Mouse (Mus musculus) ovary, postnatal 10 days (tissue): Measurements from ENCODE around the gene Cyp24a1.

Source experiments
- DNase-seq: peaks from one replicate; pipeline ENCODE4 v3.0.0; 2022; ENCODE audit warnings: low spot score

Gene Cyp24a1

DNA sequence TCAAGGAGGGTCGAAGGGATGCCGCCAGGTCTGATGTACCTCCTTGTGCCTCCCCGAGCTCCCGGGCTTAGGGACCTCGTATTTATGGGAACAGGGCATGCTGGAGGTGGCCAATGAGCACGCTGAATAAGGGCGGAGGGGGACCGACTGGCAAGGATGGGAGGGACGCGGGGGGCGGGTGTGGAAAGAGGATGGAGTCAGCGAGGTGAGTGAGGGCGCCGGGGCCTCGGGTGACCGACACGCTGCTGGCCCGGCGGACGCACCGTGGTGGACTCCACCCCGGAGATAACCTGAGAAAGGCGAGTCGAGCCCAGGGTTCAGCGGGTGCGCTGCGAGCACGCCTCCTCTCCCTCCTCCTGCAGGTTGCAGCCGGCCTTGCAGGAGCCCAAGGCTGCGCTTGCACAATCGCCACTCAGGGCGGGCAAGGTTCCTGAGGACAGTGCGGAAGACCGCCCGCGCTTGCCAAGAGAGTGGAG, at the start of gene Cyp24a1:
TSS of gene Cyp24a1 (minus strand) at position 55 of the 476 bp plus-strand sequence.
- DNase-seq: no peak

DNA sequence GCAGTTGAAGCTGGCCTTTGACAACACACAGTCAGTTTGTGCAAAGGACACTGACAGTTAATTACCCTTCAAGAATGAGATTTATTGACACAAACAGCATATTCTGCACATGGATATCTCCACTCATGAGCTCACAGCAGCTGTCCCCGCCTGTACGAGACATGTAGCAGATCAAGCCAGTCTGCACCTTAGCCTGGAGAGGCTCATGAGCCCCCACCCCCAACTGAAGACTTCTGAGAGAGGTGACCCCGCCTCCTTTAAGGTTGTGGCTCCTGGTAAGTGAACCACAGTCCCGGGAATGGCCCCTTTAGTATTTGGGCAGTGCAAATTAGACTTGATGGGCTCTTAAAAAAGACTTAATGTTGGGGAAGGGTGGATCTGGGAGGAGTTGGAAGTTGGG, 48.8 kb upstream of the Cyp24a1 start:
- no peak for DNase-seq

GRCm38 (mm10) chr2:170544950-170545349, 48.0 kb upstream of the Cyp24a1 start:
- no peak for DNase-seq

DNA sequence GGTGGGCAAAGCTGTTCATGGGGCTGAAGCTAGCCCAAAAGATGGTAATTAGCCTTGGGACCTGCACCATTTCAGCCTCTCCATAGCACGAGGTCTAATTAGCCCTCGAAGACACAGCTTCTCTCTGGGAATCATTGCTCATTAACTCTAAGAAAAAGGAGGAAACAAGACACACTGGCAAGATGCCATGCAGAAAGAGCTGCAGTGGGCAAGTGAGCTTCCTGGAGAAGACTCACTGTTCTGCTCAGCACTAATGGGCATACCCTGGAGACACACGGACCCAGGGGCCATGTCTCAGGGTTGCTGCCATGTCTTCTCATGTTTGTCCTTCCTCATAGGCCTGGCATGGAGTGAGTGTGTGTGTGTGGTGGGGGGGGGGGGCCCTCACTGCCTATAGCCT, 47.2 kb upstream of the Cyp24a1 start:
- no peak for DNase-seq

DNA sequence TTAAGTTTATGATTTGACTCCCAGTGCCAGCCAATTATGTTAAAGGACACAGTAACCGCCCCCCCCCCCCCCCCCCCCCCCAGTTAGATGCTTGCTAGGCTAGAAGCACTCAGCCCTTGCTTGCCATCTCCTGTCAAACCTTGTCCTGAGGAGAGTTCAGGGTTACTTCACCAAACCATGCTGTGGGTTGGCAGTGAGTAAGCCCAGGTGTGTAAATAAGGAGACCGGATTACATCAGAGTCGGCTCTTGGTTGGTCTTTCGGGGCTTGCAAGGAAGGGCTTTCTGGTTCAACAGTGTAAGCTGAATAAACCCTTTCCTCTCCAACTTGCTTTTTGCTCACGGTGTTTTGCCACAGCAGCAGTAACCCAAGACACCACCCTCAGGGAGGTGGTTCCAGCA, 46.7 kb upstream of the Cyp24a1 start:
- DNase-seq: no peak

DNA sequence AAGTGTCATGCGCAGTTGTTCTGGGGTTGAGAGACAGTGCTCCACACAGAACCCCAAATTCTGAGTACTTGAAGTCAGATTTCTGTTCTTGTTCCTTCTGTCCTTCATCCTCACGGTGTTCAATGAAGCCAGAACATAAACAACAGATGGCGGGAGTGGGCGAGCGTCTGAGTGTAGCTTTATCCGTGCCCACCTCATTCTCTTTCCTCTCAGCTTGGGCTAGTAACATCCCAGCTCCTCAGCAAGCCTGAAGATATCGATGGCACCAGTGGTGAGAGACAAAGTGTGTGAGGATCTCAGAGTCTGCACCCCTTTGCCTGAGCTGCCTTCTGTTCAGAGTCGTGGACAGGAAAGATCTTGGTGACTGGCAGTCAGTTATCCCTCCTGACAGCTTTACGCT, 42.3 kb upstream of the Cyp24a1 start:
- no peak for DNase-seq

DNA sequence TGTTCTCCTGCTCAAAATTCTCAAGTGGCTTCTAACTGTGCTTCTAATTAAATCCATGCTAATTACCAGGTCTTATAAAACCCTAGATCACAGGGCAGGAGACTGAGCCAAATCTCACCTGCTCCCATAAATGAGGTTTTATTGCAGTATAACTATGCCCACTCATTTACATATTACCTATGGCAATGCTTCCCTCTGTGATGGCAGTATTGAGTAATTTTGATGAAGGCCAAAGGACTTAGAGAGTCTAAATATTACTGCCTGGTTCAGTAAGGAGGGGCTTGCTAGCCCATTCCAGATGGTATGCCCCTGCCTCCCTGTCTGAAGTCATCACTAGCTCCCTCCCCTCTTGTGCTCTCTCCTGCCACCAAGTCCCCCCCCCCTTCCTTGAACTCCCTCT, 38.9 kb upstream of the Cyp24a1 start:
- no peak for DNase-seq

DNA sequence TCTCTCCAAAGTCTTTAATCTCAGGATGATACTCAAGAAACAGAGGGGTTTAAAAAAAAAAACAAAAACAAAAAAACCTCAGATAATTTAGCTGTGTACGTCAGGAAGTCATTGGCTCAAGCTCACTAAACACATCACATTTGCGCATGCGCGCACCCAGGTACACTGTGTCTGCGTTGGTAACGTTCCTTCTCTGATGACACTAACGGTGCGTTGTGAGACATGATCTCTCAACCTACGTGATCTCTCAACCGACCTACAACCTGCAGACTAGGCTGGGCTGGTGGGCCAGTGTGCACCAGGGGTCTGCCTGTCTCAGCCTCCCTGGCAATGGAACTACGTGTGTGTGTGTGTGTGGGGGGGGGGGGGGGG, 37.8 kb upstream of the Cyp24a1 start:
- no peak for DNase-seq

DNA sequence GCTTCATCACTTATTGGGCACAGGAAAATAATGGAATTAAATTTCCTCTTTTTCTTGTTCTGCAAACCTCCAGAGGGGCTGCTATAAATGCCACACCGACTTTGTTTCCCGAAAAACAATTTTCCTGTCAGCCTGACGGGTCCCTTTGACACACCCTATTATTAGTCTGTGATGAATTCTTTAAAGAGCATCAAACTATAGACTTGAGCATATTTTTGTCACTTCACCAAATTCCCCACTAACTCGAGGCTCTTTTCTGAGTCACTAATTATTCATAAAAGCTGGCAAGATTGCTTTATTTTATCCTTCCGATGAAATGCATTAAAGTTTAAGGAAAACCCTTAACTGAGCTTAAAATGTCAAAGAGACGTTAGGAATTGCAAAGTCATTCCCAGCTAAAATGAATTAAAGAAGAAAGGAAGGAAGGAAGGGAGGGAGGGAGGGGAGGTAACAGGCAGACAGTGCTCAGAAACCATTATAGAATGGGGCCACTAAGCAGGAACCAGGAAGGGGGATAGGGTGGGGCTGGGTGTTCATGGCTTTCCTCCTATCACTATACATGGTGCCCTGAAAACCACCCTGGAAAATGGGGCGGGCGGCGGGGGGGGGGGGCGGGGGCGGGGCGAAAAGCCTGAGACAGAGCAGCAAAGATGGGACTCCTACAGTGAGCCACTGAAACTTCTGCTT, 37.3 kb upstream of the Cyp24a1 start:
- DNase-seq: no peak

- DNase-seq: no peak
Observed at GRCm38 (mm10) chr2:170530256-170530655, 33.3 kb upstream of the Cyp24a1 start.

GRCm38 (mm10) chr2:170529766-170530165, 32.8 kb upstream of the Cyp24a1 start:
- no peak for DNase-seq

DNA sequence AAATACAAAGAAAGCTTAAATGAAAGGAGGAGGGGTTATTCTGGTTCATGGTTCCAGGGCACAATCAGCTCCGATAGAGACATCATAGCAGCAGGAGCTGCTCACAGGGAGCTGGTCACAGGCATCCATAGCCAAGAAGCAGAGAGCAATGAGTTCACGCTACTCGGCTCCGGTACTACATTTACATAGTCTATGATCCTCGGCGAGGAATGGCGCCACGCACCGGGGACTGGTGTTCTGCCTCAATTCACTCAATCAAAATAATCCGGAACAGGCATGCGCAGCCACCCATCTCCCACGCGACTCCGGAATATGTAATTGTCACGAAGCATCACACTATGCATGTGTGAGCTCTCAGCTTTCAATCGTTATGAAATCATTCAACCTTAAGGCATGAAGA, 31.1 kb upstream of the Cyp24a1 start:
- DNase-seq: no peak

GRCm38 (mm10) chr2:170526513-170526912, 29.6 kb upstream of the Cyp24a1 start:
- DNase-seq: no peak

GRCm38 (mm10) chr2:170520321-170520971, 23.5 kb upstream of the Cyp24a1 start:
- no peak for DNase-seq

GRCm38 (mm10) chr2:170513756-170514155, 16.8 kb upstream of the Cyp24a1 start:
- no peak for DNase-seq

DNA sequence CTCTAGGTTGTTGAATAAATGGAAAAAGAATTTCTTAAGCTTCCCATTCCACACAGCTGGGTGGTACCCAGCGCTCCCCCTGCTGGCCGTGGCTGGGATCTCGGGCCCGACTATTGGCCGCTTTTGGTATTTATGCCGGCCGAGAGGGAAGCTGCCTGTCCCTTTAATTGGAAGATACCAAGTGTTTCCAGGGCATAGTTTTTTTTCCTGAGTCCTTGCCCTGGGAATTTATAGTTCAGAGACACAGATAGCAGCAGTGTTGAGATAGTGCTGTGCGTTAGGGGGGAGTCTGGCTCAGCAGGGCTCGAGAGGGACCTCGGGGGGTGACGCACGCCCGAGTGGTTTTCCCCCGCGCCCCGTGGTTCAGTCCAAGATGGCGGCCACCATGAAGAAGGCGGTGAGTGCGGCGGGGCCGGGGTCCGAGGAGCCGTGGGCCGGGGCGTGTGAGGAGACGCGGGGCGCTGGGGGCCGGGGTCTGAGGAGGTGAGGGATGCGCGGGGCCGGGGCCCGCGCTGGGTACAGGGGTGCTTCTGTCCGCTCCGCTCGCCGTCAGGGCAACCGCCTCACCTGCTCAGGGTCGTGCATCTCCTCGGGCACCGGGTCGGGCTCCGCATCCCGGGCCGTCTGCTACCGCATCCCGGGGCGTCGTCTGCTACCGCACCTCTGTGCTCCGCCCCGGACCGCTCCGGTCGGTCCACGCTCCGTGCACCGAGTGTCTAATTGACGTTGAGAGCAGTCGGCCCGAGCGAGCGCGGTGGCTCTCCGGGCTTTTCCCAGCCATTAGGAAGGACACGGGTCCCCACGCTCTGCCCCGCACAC, 14.3 kb upstream of the Cyp24a1 start:
- peak; percentile 86 for DNase-seq

GRCm38 (mm10) chr2:170508821-170509220, 11.9 kb upstream of the Cyp24a1 start:
- peak; percentile 75 for DNase-seq

DNA sequence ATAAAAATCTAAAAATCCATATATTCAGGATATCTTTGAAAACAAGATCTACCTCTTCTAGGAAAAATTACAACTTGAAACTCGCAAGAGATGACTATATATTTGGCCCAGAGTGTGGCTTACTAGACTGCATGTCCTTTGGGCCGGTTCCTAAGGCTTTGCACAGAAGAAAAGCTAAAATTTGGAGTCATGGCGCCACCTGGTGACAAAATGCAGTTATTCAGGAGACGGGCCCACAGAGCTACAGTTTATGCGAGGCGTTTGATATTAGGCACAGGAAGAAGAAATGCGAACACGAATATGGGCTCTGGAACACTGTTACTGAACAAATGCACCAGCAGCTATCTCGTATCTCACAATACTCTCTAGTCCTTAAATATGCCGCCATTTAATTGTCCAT, 10.8 kb upstream of the Cyp24a1 start:
- DNase-seq: peak; percentile 52

DNA sequence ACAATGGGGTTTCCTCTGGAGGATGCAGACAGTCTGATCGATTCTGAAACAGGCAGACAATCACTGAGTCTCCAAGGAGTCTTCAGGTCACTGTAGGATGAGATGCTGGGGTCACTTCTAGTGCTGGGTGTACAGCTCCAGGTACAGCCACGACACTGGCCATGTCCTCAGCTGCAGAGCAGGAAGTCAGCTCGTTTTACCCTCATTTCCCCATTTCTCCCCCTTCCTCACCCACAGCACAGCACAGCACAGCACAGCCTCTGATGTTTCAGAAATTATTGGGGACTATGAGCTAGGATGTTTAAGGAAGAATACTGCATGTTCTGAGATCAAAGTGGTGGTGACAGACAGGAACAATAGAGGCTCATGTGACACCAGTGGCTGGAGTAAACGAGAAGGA, 7.0 kb upstream of the Cyp24a1 start:
- no peak for DNase-seq

DNA sequence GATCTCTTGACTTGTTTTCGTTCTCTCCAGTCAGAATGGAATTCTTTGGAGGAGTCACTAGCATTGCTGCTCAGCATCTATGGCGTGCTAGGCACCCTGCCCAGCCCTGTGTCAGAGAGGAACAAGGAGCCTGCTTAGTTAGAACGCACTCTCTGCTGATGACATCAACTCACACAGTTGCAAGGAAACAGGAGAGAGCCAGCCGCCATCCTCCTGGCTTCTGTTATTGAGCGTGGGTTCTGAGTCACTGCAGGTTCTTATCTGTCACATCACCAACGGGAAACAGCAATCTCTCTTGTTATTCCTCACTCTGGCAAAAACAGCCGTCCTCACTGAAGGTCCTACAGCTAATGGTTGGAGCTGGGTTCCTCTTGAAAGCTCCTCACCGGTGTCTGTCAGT, 6.4 kb upstream of the Cyp24a1 start:
- DNase-seq: no peak

GRCm38 (mm10) chr2:170498011-170498410, 1.1 kb upstream of the Cyp24a1 start:
- DNase-seq: no peak

GRCm38 (mm10) chr2:170496154-170496930, 603 bp downstream of the Cyp24a1 start, which contains the start of gene Pfdn4:
Gene Pfdn4 (plus strand): TSS chr2:170496428.
- DNase-seq: no peak
